Mouse (Mus musculus): ENCODE results near the gene Iqcj.

- TF ChIP-seq CTCF (IDR thresholded peaks at IDR 0.05; ENCODE audit: insufficient read depth, low read length): no peak
- TF ChIP-seq POLR2A (IDR thresholded peaks at IDR 0.05; ENCODE audit: borderline replicate concordance, extremely low read depth, low read depth, low read length): no peak
Measured at GRCm38 (mm10) chr3:67861524-67861923, 30.5 kb upstream of the Iqcj start.

Data from lung, adult 2 months (tissue).